Mouse (Mus musculus) embryonic stem cell, embryonic (primary cell): ENCODE measurements around the gene Usp2.

Experiments
- CTCF ChIA-PET, 4 experiments: fragments of 300-600 bp in 2 of 4; fragments of 350-600 bp in 2 of 4; sonication (Branson Sonifier 250); formaldehyde crosslinking; loops; one replicate each; lab custom pipeline; 2022; ENCODE audit warnings: inconsistent platforms in 2 of 4; lab: Charles Lee
- POLR2A ChIA-PET, 4 experiments: fragments of 300-600 bp in 2 of 4; fragments of 350-600 bp in 2 of 4; sonication (Branson Sonifier 250); formaldehyde crosslinking; loops; one replicate each; lab custom pipeline; 2022; ENCODE audit warnings: antibody characterized with exemption in 4 of 4, inconsistent platforms in 1 of 4; lab: Charles Lee

The Usp2 gene

DNA sequence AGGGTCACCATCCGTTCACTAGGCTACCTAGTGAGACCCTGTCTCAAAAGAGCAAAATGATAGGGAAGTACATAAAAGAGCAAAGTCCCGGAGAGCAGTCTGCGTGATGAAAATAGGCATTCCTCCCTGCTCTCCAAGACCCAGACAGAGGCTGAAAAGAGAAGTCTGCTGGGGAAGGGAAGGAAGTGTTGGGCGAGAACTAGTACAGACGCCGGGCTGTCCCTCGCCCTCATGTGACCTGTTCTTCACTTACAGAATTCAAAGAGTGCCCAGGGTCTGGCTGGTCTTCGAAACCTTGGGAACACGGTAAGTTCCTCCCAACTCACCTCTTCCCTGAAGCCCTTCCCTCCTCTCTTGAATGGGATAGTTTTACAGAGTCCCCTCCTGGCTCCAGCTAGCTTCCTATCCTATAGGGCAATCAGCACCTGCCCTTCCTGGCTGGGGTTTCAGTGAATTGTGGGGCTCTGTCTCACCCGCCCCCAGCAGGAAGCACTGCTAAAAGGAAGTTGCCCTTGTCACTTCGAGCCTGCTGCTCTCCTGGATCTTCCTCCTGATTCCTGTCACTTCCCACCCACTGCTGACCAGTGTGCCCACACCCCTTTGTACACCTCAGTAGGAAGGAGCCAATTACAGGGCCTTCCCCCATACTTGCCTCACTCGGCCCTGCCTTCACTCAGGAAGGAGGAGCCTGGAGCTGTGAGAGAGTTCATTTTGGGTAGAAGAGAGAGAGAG is 22.2 kb downstream of the Usp2 start:
- POLR2A ChIA-PET: interaction anchor here in 3 of 4 experiments (0.7 to 3.5 kb wide), 18 partner anchors 7 to 403 kb away, joined by 3 to 17 read pairs (median 4); partner anchors contain the start of genes H2afx (in 1 of the 3) and Usp2 (in 1 of the 3)
- CTCF ChIA-PET: interaction anchor here in 3 of 4 experiments (0.5 to 7.2 kb wide), 10 partner anchors 10 to 257 kb away, joined by 3 to 48 read pairs (median 6); no protein-coding TSS in a partner anchor

DNA sequence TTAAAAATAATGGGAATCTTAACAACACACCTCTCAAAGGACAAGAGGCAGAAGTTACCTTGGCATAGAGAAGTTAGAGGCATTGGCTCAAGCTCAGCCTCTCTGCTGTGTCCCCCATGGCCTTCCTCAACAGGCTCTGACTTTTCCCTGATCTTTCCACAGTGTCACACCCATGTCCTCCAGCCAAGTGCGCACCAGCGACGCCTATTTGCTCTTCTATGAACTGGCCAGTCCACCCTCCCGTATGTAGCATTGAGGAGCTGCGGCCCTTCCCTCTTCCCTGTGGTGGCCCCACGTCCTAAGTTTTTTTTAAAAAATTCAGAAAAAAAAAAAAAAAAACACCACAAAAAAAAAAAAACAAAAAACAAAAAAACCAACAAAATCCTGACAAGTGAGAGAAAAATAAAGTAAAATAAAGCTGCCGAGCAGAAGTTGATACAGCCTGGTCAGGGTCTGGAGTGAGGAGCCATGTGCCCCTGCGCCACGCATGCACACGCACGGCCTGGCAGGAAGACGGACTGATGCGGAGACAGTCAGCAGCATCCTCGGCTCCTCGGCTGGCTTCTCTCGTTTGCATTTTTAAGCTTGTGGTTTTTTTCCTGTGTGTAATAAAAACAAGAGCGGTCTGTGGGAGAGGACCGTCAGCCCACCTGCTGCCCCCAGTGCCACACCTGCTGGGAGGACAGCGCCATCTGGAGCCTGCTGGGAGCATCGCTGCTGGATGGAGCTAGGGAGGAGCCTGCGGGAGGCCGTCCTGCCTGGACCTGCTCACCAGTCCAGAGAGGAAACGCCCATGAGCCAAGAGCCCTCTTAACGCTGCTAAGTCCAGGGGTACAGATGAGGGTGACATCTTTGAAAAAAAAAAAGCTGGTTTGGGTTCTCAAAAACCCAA is 27.0 kb downstream of the Usp2 start:
- ChIA-PET CTCF (interaction anchor here (0.5 to 7.3 kb wide), 84 partner anchors 8 to 766 kb away, joined by 3 to 97 read pairs (median 4); partner anchors contain the start of genes C1qtnf5 (in 2 of the 4), Usp2 (in 2 of the 4), Cbl (in 1 of the 4) and Gm49380 (in 1 of the 4)), POLR2A (interaction anchor here (0.6 to 3.7 kb wide), 20 partner anchors 8 to 193 kb away, joined by 3 to 23 read pairs (median 3); partner anchors contain the start of genes C1qtnf5 (in 1 of the 4) and Usp2 (in 1 of the 4))

DNA sequence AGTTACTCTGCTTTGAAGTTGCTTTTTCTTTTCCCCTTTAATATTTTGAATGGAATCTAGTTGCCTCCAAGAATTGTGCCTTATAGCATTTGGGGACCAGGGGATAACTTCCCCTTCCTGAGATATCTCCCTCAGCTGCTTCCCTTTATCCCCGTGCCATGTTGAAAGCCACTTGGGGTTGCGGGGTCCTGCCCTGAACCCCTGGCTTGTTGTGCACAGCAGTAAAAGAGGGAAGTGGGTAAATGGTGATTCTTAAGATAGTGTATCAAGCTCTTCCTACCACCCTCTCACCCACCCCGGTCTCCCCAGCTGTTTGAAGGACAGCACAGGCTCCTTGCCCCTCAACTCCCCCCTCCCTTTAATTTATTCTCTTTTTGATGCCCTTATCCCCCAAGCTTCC is 27.9 kb downstream of the Usp2 start:
- ChIA-PET POLR2A (interaction anchor here (0.6 to 3.7 kb wide), 15 partner anchors 9 to 192 kb away, joined by 3 to 23 read pairs (median 3); partner anchors contain the start of genes C1qtnf5 (in 1 of the 4) and Usp2 (in 1 of the 4)), CTCF (interaction anchor here (0.5 to 7.3 kb wide), 79 partner anchors 7 to 767 kb away, joined by 3 to 97 read pairs (median 4); partner anchors contain the start of genes Usp2 (in 3 of the 4), C1qtnf5 (in 2 of the 4), Cbl (in 1 of the 4) and Ccdc153 (in 1 of the 4))

DNA sequence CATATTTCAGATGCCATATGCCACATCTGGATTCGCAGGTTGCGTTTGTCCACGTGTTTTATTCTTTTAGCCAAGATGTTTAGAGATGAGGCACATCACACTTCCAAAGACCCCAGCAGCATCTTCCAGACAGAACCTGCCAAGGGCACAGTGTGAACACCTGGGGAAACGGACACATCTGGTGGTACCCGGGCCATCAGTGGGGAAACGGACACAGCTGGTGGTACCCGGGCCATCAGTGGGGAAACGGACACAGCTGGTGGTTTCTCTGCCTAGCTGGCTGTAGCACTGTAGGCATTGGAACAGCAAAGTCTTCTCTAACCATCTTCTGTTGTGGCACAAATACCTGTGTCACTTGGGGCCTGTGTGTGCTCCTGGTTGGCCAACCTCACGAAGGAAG is 29.0 kb downstream of the Usp2 start:
- POLR2A ChIA-PET: interaction anchor here (1.0 to 3.7 kb wide), 13 partner anchors 7 to 283 kb away, joined by 3 to 23 read pairs (median 5); partner anchors contain the start of genes H2afx (in 1 of the 4), Hmbs (in 1 of the 4) and Hyou1 (in 1 of the 4)
- CTCF ChIA-PET: interaction anchor here (0.6 to 7.3 kb wide), 14 partner anchors 9 to 197 kb away, joined by 3 to 97 read pairs (median 4); partner anchors contain the start of gene C1qtnf5 (in 1 of the 4)

DNA sequence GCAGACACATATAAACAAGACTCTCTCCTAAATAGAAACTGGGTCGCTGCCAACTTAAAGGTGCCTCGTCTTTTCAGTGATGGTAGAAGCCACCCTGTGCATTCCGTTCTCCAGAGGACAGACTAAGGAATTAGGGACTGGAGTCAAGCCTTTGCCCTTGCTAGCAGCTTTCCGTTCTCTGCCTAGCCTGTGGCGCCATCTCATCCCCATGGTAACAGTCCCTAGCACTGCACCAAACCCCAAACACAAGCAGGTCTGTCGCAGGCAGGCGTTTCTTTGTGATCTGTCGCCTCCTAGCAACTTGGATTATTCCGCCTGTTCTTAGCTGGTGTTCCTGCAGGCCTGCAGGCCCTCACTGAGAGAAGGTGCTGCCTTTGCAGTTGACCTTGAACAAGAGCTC is 29.7 kb downstream of the Usp2 start:
- CTCF ChIA-PET: interaction anchor here (0.6 to 7.3 kb wide), 17 partner anchors 10 to 1318 kb away, joined by 3 to 97 read pairs (median 5); no protein-coding TSS in a partner anchor
- POLR2A ChIA-PET: interaction anchor here (0.6 to 3.7 kb wide), 24 partner anchors 8 to 382 kb away, joined by 3 to 23 read pairs (median 4); partner anchors contain the start of genes C1qtnf5 (in 1 of the 4), H2afx (in 1 of the 4), Hmbs (in 1 of the 4) and Hyou1 (in 1 of the 4)

- ChIA-PET POLR2A (no interaction called here), CTCF (interaction anchor here in 2 of 4 experiments (1.1 to 2.1 kb wide), 2 partner anchors 15 kb away, joined by 3 to 6 read pairs; no protein-coding TSS in a partner anchor)
Observed at GRCm38 (mm10) chr9:44101490-44101889, 34.7 kb downstream of the Usp2 start, which contains the start of gene Mfrp. Gene Mfrp (plus strand): TSS chr9:44101729.

- ChIA-PET CTCF (interaction anchor here in 3 of 4 experiments (0.5 to 5.6 kb wide), 5 partner anchors 11 to 241 kb away, joined by 3 to 27 read pairs (median 3); no protein-coding TSS in a partner anchor), POLR2A (interaction anchor here in 2 of 4 experiments (1.5 to 1.9 kb wide), 2 partner anchors 9 to 11 kb away, joined by 3 to 6 read pairs; no protein-coding TSS in a partner anchor)
Observed at GRCm38 (mm10) chr9:44104881-44105280, 38.1 kb downstream of the Usp2 start.

DNA sequence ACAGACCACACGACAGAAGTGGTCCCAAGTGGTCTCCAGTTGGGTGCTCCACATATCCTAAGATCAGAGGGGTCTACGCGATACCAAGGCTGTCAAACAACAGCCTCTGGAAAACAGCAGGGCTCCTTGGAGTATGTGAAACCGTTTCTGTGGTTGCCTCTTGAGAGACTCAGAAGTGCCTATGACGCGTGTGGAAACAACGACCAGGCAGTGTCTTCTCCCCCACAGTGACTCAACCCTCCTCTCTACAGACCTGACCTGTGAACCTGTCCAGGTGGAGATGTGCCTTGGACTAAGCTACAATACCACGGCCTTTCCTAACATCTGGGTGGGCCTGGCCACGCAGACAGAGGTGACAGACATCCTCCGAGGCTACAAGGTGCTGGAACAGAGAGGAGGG is 39.0 kb downstream of the Usp2 start:
- CTCF ChIA-PET: interaction anchor here in 2 of 4 experiments (1.0 to 5.6 kb wide), 4 partner anchors 13 to 29 kb away, joined by 3 to 27 read pairs (median 3); no protein-coding TSS in a partner anchor
- POLR2A ChIA-PET: interaction anchor here in 2 of 4 experiments (0.5 to 1.4 kb wide), 3 partner anchors 9 to 71 kb away, joined by 3 to 4 read pairs (median 3); no protein-coding TSS in a partner anchor

DNA sequence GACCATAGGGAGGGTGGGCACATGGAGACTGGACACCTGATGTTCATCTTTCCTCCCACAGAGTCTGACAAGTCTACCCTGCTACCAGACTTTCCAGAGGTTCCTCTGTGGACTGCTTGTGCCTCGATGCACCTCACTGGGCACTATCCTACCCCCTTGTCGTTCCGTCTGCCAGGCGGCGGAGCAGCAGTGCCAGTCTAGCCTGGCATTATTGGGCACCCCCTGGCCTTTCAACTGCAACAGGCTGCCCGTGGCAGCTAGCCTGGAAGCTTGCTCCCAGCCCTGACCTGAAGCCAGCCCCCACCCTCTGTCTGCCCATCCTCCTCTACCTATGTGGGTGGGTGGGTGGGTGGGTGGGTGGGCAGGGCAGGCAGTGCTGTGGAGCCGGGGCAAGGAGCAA is 39.4 kb downstream of the Usp2 start:
- ChIA-PET CTCF (interaction anchor here in 2 of 4 experiments (1.0 to 5.6 kb wide), 6 partner anchors 12 to 30 kb away, joined by 3 to 27 read pairs (median 4); no protein-coding TSS in a partner anchor), POLR2A (interaction anchor here in 2 of 4 experiments (0.6 to 1.4 kb wide), 4 partner anchors 10 to 228 kb away, joined by 3 to 4 read pairs (median 3); partner anchors contain the start of gene H2afx (in 1 of the 2))

DNA sequence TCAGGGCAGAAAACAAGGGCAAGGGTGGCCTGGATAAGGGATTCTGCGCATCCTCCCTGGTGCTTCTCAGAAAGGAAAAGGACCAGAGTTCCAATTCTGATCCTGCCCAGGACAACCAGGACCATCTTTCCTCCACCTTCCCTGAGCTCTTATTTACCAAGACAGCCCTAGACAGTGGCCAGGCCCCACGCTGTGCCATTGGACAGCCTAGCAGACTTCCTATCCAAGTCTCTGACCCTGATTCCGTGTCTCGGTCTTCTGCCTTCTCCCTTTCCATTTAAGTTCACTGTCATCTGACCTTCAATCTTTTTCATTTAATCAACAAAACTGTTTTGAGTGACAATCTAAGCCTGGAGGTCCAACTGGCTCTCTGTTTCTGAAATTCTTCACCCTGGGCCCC is 39.8 kb downstream of the Usp2 start:
- POLR2A ChIA-PET: interaction anchor here in 3 of 4 experiments (0.6 to 1.4 kb wide), 9 partner anchors 10 to 1856 kb away, joined by 3 to 6 read pairs (median 3); partner anchors contain the start of genes Abcg4 (in 1 of the 3) and H2afx (in 1 of the 3)
- CTCF ChIA-PET: interaction anchor here (0.5 to 5.6 kb wide), 14 partner anchors 9 to 325 kb away, joined by 3 to 27 read pairs (median 4); no protein-coding TSS in a partner anchor

DNA sequence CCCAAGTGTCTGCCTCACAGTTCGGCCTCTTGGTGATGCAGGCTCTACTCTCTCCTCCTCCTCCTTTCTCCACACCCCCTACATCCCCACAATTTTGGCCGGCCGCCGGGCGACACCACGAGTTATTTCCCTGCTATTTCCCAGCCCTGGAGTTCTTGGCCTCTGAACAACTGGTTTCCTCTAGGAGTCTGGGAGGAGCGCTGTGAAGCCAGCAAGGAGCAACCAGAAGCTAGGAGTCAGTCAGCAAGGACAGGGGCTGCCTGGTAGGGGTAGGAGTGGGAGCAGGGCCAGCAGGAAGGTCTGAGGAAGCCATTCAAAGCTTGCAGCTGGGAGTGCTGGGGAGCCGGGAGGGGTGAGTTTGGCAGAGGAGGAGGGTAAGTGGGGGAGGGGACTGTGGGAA is 40.3 kb downstream of the Usp2 start, which contains the start of gene C1qtnf5:
TSS of gene C1qtnf5 (plus strand) at position 136 of the 400 bp plus-strand sequence.
- ChIA-PET POLR2A (interaction anchor here in 2 of 4 experiments (0.6 to 1.6 kb wide), 8 partner anchors 9 to 1856 kb away, joined by 3 to 6 read pairs (median 4); partner anchors contain the start of genes Abcg4 (in 1 of the 2) and H2afx (in 1 of the 2)), CTCF (interaction anchor here (0.5 to 5.6 kb wide), 15 partner anchors 9 to 325 kb away, joined by 3 to 27 read pairs (median 4); no protein-coding TSS in a partner anchor)

- ChIA-PET CTCF (interaction anchor here (0.7 to 5.6 kb wide), 13 partner anchors 8 to 313 kb away, joined by 3 to 35 read pairs (median 4); no protein-coding TSS in a partner anchor), POLR2A (interaction anchor here in 1 of 4 experiments (0.6 to 3.2 kb wide), 6 partner anchors 10 to 1855 kb away, joined by 3 to 10 read pairs (median 4); partner anchors contain the start of gene H2afx)
Observed at GRCm38 (mm10) chr9:44107557-44108179, 40.8 kb downstream of the Usp2 start.

DNA sequence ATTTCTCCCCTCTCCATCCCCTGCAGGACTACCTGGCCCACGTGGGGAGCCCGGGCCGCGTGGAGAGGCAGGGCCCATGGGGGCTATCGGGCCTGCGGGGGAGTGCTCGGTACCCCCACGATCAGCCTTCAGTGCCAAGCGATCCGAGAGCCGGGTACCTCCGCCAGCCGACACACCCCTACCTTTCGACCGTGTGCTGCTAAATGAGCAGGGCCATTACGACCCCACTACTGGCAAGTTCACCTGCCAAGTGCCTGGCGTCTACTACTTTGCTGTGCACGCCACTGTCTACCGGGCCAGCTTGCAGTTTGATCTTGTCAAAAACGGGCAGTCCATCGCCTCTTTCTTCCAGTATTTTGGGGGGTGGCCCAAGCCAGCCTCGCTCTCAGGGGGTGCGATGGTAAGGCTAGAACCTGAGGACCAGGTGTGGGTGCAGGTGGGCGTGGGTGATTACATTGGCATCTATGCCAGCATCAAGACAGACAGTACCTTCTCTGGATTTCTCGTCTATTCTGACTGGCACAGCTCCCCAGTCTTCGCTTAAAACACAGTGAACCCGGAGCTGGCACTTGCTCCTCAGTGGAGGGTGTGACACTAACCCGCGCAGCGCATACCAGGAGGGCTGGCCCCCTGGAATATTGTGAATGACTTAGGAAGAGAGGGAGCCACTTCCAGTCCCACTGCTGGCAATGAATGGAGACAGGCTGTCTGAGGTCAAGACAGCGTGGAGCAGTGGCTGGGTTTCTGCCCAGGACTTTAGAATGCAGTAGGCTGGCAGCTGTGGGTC is 41.6 kb downstream of the Usp2 start:
- CTCF ChIA-PET: interaction anchor here (0.5 to 5.6 kb wide), 56 partner anchors 8 to 513 kb away, joined by 3 to 42 read pairs (median 5); partner anchors contain the start of genes Cbl (in 1 of the 4), Ccdc84 (in 1 of the 4), Hmbs (in 1 of the 4) and Mcam (in 1 of the 4)
- POLR2A ChIA-PET: interaction anchor here in 3 of 4 experiments (0.9 to 3.2 kb wide), 19 partner anchors 8 to 245 kb away, joined by 3 to 10 read pairs (median 3); partner anchors contain the start of genes Cbl (in 1 of the 3) and H2afx (in 1 of the 3)

DNA sequence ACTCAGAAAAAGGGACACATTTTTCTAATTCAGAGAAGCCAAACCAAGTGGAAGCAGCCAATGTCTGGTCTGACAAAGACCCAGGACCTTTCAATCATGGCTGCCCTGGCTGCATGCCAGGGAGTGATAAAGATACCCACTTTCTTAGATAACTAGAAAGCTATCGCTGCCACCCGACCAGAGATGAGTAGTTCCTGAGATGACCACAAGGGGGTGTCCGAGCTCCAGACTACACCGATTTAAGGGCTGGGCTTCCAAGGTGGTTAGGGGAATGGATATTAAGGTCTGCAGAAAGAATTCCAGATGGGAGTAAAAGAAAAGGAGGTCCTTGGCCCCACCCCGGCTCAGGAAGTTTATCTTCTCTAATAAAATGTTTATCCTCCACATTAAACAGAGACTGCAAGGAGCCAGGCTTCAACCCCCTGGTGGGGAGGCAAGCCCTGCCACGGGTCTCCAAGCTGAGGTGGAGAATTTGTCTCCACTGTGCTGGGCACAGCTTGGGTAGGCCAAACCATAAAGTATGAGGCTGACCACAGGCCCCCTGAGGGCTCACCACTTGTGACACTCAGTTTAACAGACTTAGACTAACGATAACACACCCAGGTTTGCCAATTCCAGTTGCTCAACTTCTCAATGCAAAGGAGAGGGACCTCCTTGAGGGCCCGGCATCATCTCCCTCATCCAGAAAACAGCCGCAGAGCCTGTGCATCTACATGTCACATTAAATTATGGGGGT is 42.7 kb downstream of the Usp2 start:
- ChIA-PET CTCF (interaction anchor here (0.5 to 5.6 kb wide), 68 partner anchors 8 to 512 kb away, joined by 3 to 42 read pairs (median 5); partner anchors contain the start of genes Cbl (in 1 of the 4), Ccdc84 (in 1 of the 4), Hmbs (in 1 of the 4) and Mcam (in 1 of the 4)), POLR2A (interaction anchor here in 3 of 4 experiments (0.6 to 3.2 kb wide), 33 partner anchors 8 to 575 kb away, joined by 3 to 10 read pairs (median 3); partner anchors contain the start of genes H2afx (in 2 of the 3), Bcl9l (in 1 of the 3), Cbl (in 1 of the 3) and Trappc4 (in 1 of the 3))
